Mouse (Mus musculus) lung, postnatal 0 days (tissue): ENCODE data around the gene Gm20388. TPM values are rescaled to one million over a fixed set of nuclear protein-coding genes. Genes with fewer than 3 reads are reported as not detected.

Experiments
- ATAC-seq: fragments of 200-750 bp; cut with Nextera tagmentation; 2 replicates; pipeline ENCODE4 v1.8.0; 2017; ENCODE audit warnings: moderate library complexity
- DNase-seq: peaks from one replicate; pipeline ENCODE4 v3.0.0-alpha.2; 2016; ENCODE audit warnings: low spot score
- H3K27ac ChIP-seq: fragments of 300-500 bp; sonication (generic); 2 replicates; pipeline ENCODE4 v1.5.1; 2014; ENCODE audit warnings: antibody characterized with exemption, mild to moderate bottlenecking, low read length, mixed read lengths
- H3K27me3 ChIP-seq: fragments of 300-500 bp; sonication (generic); replicated peaks from 2 replicates; pipeline ENCODE4 v1.6.1; 2014; ENCODE audit warnings: low read length, mixed read lengths; ENCODE audit not compliant: insufficient read depth
- H3K36me3 ChIP-seq: fragments of 300-500 bp; sonication (generic); 2 replicates; pipeline ENCODE4 v1.6.1; 2014; ENCODE audit warnings: low read length, mixed read lengths; ENCODE audit not compliant: insufficient read depth
- H3K4me1 ChIP-seq: fragments of 300-500 bp; sonication (generic); 2 replicates; pipeline ENCODE4 v1.6.1; 2014; ENCODE audit warnings: antibody characterized with exemption, low read depth, low read length, mixed read lengths; ENCODE audit not compliant: insufficient read depth
- H3K4me2 ChIP-seq: fragments of 300-500 bp; sonication (generic); replicated peaks from 2 replicates; pipeline ENCODE4 v1.6.1; 2014; ENCODE audit warnings: low read depth, mild to moderate bottlenecking, low read length, moderate library complexity, mixed read lengths
- H3K4me3 ChIP-seq: fragments of 300-500 bp; sonication (generic); 2 replicates; pipeline ENCODE4 v1.5.1; 2014; ENCODE audit warnings: low read depth, low read length
- H3K9ac ChIP-seq: fragments of 300-500 bp; sonication (generic); replicated peaks from 2 replicates; pipeline ENCODE4 v1.6.1; 2014; ENCODE audit warnings: low read depth, mild to moderate bottlenecking
- H3K9me3 ChIP-seq: fragments of 300-500 bp; sonication (generic); 2 replicates; pipeline ENCODE4 v1.6.1; 2016; ENCODE audit warnings: low read length, mixed read lengths
- CTCF ChIP-seq: IDR thresholded peaks from 2 replicates; pipeline ENCODE4 v1.5.1; 2016; ENCODE audit warnings: antibody characterized with exemption, mild to moderate bottlenecking
- EP300 ChIP-seq: IDR thresholded peaks from 2 replicates; pipeline ENCODE4 v1.6.1; 2016; ENCODE audit warnings: antibody characterized with exemption, mild to moderate bottlenecking, control low read depth
- WGBS: fragments of 180-500 bp; shearing (Covaris S2); extraction: QIAGEN DNeasy Blood & Tissue Kit; methylation state at CpG from one replicate; pipeline ENCODE4 v1.1.7; 2014; 5-methylcytosine and 5-hydroxymethylcytosine counted together
- polyA plus RNA-seq: library from polyadenylated mRNA; unstranded; fragments of >200 nt; fragmentation: Nextera tagmentation; extraction: Ambion mirVana; gene quantifications from 2 replicates; pipeline ENCODE4 v1.2.1, GENCODE M21; 2015

The Gm20388 gene
- polyA plus RNA-seq, 1 experiment from 2014 or later = not detected

DNA sequence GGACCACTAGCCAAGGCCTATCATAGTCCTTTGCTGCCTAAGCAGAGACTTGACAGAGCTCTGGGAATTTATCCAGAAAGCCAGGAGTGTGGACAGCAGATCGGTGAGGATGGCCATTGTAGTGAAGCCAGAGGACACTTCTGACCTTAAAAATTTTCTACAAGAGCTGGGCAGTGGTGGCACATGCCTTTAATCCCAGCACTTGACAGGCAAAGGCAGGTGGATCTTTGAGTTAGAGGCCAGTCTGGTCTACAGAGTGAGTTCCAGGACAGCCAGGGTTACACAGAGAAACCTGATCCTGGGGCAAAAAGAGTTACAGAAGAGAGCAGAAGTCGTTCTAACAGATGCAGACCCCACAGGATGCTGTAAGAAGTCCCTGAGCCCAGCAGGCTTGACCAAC lies 2405.8 kb downstream of the Gm20388 start:
- H3K4me2 ChIP-seq = no peak overlapping the region
- no peaks in the 10 kb centered on the region for H3K27me3 ChIP-seq
- no peaks in the 10 kb centered on the region for H3K36me3 ChIP-seq
- no peaks in the 10 kb centered on the region for H3K9me3 ChIP-seq
- no peaks in the 10 kb centered on the region for H3K4me1 ChIP-seq
- H3K9ac ChIP-seq = no peak overlapping the region
- DNase-seq = no peak
- no peak for ATAC-seq
- 64% methylated on average over 2 of the region's 2 CpGs for WGBS
- H3K4me3 ChIP-seq = no peak overlapping the region
- H3K27ac ChIP-seq = no peak overlapping the region
- TF ChIP-seq EP300 = no peak
- TF ChIP-seq CTCF = no peak

DNA sequence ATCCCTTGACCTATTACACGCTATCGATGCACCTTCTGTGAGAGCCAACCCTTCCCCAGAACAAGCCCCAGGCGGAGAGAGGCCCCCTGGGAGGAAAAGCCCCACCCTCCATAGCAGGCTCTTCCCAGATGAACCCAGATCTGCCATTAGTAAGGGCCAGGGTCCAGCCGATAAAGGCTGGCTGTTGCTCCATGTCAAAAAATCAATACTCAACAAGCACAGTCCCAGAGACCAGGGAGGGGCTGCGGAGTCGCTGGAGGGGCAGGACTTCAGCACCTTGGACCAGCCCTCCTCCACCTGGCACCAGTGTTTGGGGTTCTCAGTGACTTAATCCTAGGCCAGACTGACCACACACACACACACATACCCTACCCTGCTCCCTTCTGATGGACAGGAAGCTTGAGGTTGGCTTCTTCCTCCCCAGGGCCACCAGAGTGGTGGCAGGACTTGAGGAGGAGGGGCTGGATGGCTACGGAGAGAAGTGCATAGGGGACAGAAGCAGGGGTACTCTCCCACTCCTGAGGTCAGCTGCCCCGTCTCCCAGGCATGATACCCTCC lies 2407.4 kb downstream of the Gm20388 start:
- DNase-seq = no peak
- no peak overlapping the region for H3K4me2 ChIP-seq
- H3K27ac ChIP-seq = no peak overlapping the region
- ATAC-seq = no peak
- H3K4me3 ChIP-seq = no peak overlapping the region
- H3K27me3 ChIP-seq = no peaks in the 10 kb centered on the region
- H3K36me3 ChIP-seq = no peaks in the 10 kb centered on the region
- 51% methylated on average over 8 of the region's 8 CpGs for WGBS
- H3K9me3 ChIP-seq = no peaks in the 10 kb centered on the region
- no peaks in the 10 kb centered on the region for H3K4me1 ChIP-seq
- H3K9ac ChIP-seq = no peak overlapping the region
- TF ChIP-seq CTCF (no peak), EP300 (no peak)

DNA sequence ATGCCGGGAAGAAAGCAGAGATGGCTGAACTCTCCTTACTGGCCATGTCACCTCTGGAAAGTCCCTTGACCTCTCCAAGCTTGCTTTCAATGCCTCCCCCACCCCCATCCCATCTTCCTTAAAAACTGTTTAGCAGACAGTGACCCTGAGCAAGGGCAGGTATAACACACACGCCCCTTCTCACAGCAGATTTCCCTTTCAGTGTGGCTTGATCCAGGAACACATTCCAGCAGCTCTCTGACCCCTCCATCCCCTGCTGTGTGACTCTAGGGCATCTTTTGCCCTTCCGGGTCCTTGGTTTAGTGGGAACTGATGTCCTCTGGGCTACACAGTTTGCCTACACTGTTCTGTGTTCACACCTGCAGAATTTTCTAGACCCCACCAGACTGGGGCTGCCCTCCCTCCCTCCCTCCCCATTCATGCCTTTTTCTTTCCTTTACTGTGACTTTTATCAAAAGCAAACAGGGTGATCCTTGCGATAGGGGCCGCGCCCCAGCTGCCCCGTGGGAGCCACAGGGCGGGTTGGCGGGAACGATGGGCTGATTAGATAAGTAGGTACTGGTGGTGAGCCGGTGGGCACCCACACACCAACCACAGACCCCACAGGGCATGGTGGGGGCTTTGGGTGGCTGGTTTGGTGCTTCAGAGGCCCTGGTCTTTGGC lies 2408.5 kb downstream of the Gm20388 start:
- Histone ChIP-seq H3K9me3 (no peaks in the 10 kb centered on the region), H3K27ac (no peak overlapping the region), H3K9ac (no peak overlapping the region), H3K4me2 (no peak overlapping the region), H3K4me3 (no peak overlapping the region), H3K36me3 (no peaks in the 10 kb centered on the region), H3K4me1 (no peaks in the 10 kb centered on the region), H3K27me3 (no peaks in the 10 kb centered on the region)
- 50% methylated on average over 11 of the region's 11 CpGs for WGBS
- no peak for TF ChIP-seq CTCF
- TF ChIP-seq EP300 = no peak
- ATAC-seq = no peak
- DNase-seq = no peak

DNA sequence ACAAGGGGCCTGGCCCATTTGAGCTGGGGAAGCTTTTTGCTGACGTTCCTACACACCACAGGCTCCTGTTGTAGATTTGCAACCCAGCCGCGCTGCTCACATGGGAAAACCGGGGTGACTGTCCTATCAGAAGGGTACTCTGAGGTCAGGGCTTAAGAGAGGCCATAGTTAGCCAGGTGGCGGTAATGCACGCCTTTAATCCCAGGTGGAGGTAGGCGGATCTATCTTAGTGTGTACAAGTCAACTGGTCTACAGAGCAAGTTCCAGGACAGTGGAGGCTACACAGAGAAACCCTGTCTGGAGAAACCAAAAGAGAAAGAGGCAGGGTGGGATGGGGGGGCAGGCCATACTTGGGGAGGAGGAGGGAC lies 2409.1 kb downstream of the Gm20388 start:
- Histone ChIP-seq H3K27me3 (no peaks in the 10 kb centered on the region), H3K27ac (no peak overlapping the region), H3K9ac (no peak overlapping the region), H3K4me3 (no peak overlapping the region), H3K4me2 (no peak overlapping the region), H3K36me3 (no peaks in the 10 kb centered on the region), H3K9me3 (no peaks in the 10 kb centered on the region), H3K4me1 (no peaks in the 10 kb centered on the region)
- no peak for DNase-seq
- TF ChIP-seq EP300 (no peak), CTCF (no peak)
- no peak for ATAC-seq
- 57% methylated on average over 7 of the region's 7 CpGs for WGBS

DNA sequence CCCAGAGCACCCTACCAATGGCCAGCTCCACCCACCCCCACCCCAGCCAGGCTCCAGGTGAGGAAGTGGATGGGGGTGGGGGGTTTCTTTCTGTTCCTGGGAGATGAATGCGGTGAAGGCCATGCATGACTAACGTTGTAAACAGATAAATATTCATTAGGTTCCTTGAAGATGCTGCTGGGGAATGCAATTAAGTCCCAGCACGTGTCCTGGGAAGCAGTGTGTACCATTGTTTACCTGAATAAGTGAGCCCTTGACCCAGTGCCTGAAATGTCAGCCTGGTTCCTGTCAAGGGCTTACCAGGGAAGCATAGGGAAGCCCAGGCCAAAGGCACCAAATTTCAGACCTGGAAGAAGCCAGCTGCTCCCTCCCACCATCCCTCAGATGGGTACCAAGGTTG lies 2409.9 kb downstream of the Gm20388 start:
- Histone ChIP-seq H3K9ac (no peak overlapping the region), H3K27ac (no peak overlapping the region), H3K4me1 (no peaks in the 10 kb centered on the region), H3K4me2 (no peak overlapping the region), H3K36me3 (no peaks in the 10 kb centered on the region), H3K27me3 (no peaks in the 10 kb centered on the region), H3K9me3 (no peaks in the 10 kb centered on the region), H3K4me3 (no peak overlapping the region)
- no peak for ATAC-seq
- 48% methylated on average over 3 of the region's 3 CpGs for WGBS
- TF ChIP-seq CTCF = no peak
- TF ChIP-seq EP300 = no peak
- DNase-seq = no peak

DNA sequence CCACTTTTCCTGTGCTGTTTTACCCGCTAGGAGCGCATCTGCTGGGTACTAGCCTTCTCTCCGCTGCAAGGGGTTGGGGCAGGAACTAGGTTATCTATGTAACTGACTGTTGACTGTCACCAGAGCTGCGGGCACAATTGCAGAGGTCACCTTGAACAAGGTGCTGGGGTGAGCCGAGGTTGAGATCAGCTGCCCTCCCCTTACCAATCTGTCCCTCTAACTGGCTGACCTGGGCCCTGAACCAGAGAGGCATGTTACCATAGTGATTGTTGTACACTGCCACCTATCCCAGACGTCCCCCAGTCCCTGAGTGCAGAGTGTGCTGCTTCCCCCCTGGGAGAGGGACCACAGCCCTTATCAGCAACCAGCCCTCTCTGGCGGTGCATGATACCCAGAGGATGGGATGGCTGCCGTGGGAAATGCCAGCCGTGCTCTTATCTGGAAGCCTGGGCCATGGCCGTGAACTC lies 2410.8 kb downstream of the Gm20388 start:
- H3K4me2 ChIP-seq = no peak overlapping the region
- no peak overlapping the region for H3K4me3 ChIP-seq
- whole genome bisulfite sequencing = 54% methylated on average over 10 of the region's 10 CpGs
- H3K9me3 ChIP-seq = no peaks in the 10 kb centered on the region
- H3K27me3 ChIP-seq = no peaks in the 10 kb centered on the region
- H3K9ac ChIP-seq = no peak overlapping the region
- no peaks in the 10 kb centered on the region for H3K36me3 ChIP-seq
- ATAC-seq (no peak), DNase-seq (no peak)
- no peak overlapping the region for H3K27ac ChIP-seq
- no peak for TF ChIP-seq EP300
- TF ChIP-seq CTCF = no peak
- no peaks in the 10 kb centered on the region for H3K4me1 ChIP-seq
